Mouse (Mus musculus): ENCODE data around the gene Tomm5. TPM values are rescaled to one million over a fixed set of nuclear protein-coding genes. Genes with fewer than 3 reads are reported as not detected.
A peak's percentile ranks its signal among the peaks of the same experiment; 100 is the strongest.
"Not testable (repeated sequence)": the region's sequence is repeated elsewhere in the genome, so short reads cannot be mapped to it uniquely, and the experiment has no call there.

Gene Tomm5
- total RNA-seq, 2 experiments from 2014 or later, result 66.7 to 75.6 TPM

GRCm38 (mm10) chr4:45067742-45068141, 40.2 kb downstream of the Tomm5 start:
- no peak for DNase-seq (ENCODE audit: low spot score in 2 of 2)

GRCm38 (mm10) chr4:45066036-45066730, 41.7 kb downstream of the Tomm5 start:
- no peak for DNase-seq (ENCODE audit: low spot score in 2 of 2)

GRCm38 (mm10) chr4:45064577-45064976, 43.3 kb downstream of the Tomm5 start:
- no peak for DNase-seq (ENCODE audit: low spot score in 2 of 2)

GRCm38 (mm10) chr4:45063836-45064235, 44.1 kb downstream of the Tomm5 start:
- not testable (repeated sequence) for DNase-seq (ENCODE audit: low spot score in 2 of 2)

GRCm38 (mm10) chr4:45055451-45055850, 52.5 kb downstream of the Tomm5 start:
- peak in 1 of 2 experiments; percentile 12 for DNase-seq (ENCODE audit: low spot score in 2 of 2)

Other genes with a start within 250 kb of the Tomm5 start
- 10 to 100 TPM; 18.7 to 21.3 TPM for gene Grhpr, start 126.7 kb downstream of the Tomm5 start, total RNA-seq (2021)
- 10 to 100 TPM; 12.1 to 12.7 TPM for gene Zbtb5, start 95.7 kb downstream of the Tomm5 start, total RNA-seq (2021)
- gene Polr1e, start 89.5 kb downstream of the Tomm5 start, total RNA-seq (2021), result 10 to 100 TPM; 11.9 to 14.8 TPM
- gene Fbxo10, start 23.5 kb downstream of the Tomm5 start, total RNA-seq (2021), result 10 to 100 TPM; 39.6 to 41.3 TPM
- gene Frmpd1, start 76.8 kb upstream of the Tomm5 start, total RNA-seq (2021), result 10 to 100 TPM; 20.7 to 24.3 TPM
- 10 to 100 TPM; 16.5 to 16.7 TPM for gene Trmt10b, start 189.0 kb upstream of the Tomm5 start, total RNA-seq (2021)
- gene Dcaf10, start 234.0 kb upstream of the Tomm5 start, total RNA-seq (2021), result 10 to 100 TPM; 21.4 to 21.5 TPM
- 10 to 100 TPM; 13.5 to 13.6 TPM for gene Exosc3, start 234.6 kb upstream of the Tomm5 start, total RNA-seq (2021)